Mouse (Mus musculus): ENCODE measurements around the gene Nudt22. TPM values are rescaled to one million over a fixed set of nuclear protein-coding genes. Genes with fewer than 3 reads are reported as not detected.

The Nudt22 gene
- polyA plus RNA-seq (2014; fragmentation: Nextera tagmentation; extraction: Ambion mirVana), result 14.4 and 19.5 TPM in 2 replicates

DNA sequence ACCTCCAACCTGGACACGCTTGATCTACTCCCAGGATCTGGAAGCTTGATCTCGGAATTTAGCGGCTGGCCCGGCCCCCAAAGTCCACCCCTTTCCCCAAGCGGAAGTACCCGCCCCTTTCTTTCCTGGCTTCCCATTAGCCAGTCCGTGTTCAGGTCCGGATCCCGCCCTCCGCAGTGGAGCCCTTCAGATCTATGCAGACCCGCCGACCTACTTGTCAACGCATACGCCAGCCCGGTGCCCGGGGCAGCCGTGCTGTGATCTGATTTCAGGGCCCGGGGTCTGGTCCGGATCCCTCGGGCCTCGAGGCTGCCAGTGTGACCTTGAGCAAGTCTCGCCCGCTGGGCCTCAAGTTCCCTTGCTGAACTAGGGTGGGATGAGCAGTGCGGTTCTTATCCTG, at the start of gene Nudt22, which contains the start of gene Trpt1:
TSS of gene Nudt22 (minus strand) at position 112 of the 400 bp plus-strand sequence.
TSS of gene Trpt1 (plus strand) at position 126 of the 400 bp plus-strand sequence.
- Histone ChIP-seq H3K9me3 (ENCODE audit: control insufficient read depth, low read length) (no peaks in the 10 kb centered on the region), H3K4me2 (peak within 1 kb of the TSS; percentile 89), H3K27me3 (ENCODE audit: control insufficient read depth, insufficient read depth, low read length) (no peaks in the 10 kb centered on the region), H3K27ac (ENCODE audit: low read depth, low read length) (peak within 1 kb of the TSS; percentile 35; the same call in 1 of the 2 replicates), H3K36me3 (ENCODE audit: control insufficient read depth, insufficient read depth, low read length) (peaks cover 7% of the 10 kb centered on the region; the same call in 1 of the 2 replicates), H3K4me3 (ENCODE audit: low read depth, low read length) (peak within 1 kb of the TSS; percentile 54), H3K9ac (ENCODE audit: low read length) (peak within 1 kb of the TSS; percentile 75), H3K4me1 (ENCODE audit: control insufficient read depth, insufficient read depth, low read length) (peaks cover 22% of the 10 kb centered on the region)
- DNase-seq (ENCODE audit: low spot score, missing footprints) (peak; percentile 96), ATAC-seq (ENCODE audit: low FRiP score) (peak; percentile 76)
- WGBS, result 1% methylated on average over 24 of the region's 24 CpGs

DNA sequence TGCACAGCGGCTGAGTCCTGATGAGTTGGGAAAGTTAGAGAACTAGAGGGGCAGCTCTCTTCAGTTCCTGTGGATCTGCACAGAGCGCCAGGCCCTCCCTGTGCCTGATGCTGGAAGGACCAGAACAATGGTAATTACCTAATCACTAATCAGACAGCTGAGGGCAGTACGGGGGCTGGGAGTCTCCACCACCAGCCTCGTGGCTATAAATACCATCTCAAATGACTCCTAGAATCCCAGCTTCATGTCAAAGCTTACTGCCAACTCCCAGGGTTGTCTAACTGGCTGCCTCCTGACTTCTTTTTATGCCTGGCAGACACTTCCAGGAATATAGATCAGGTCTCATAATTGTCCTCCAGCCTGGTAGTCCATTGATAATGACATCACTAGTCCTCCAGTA, 48.8 kb upstream of the Nudt22 start:
- H3K36me3 ChIP-seq (ENCODE audit: control insufficient read depth, insufficient read depth, low read length), result no peaks in the 10 kb centered on the region
- DNase-seq (ENCODE audit: low spot score, missing footprints), result no peak
- no peak for ATAC-seq (ENCODE audit: low FRiP score)
- H3K4me1 ChIP-seq (ENCODE audit: control insufficient read depth, insufficient read depth, low read length), result peaks cover 5% of the 10 kb centered on the region
- no peak overlapping the region for H3K4me2 ChIP-seq
- H3K27ac ChIP-seq (ENCODE audit: low read depth, low read length), result no peak overlapping the region
- H3K9me3 ChIP-seq (ENCODE audit: control insufficient read depth, low read length), result no peaks in the 10 kb centered on the region
- no peak overlapping the region for H3K4me3 ChIP-seq (ENCODE audit: low read depth, low read length)
- H3K9ac ChIP-seq (ENCODE audit: low read length), result no peak overlapping the region
- WGBS, result 65% methylated on average over 4 of the region's 4 CpGs
- no peaks in the 10 kb centered on the region for H3K27me3 ChIP-seq (ENCODE audit: control insufficient read depth, insufficient read depth, low read length)

- Histone ChIP-seq H3K9ac (ENCODE audit: low read length) (no peak overlapping the region), H3K4me2 (no peak overlapping the region), H3K27ac (ENCODE audit: low read depth, low read length) (no peak overlapping the region), H3K27me3 (ENCODE audit: control insufficient read depth, insufficient read depth, low read length) (no peaks in the 10 kb centered on the region), H3K4me1 (ENCODE audit: control insufficient read depth, insufficient read depth, low read length) (peaks cover 5% of the 10 kb centered on the region), H3K4me3 (ENCODE audit: low read depth, low read length) (no peak overlapping the region), H3K9me3 (ENCODE audit: control insufficient read depth, low read length) (no peaks in the 10 kb centered on the region), H3K36me3 (ENCODE audit: control insufficient read depth, insufficient read depth, low read length) (no peaks in the 10 kb centered on the region)
- no peak for ATAC-seq (ENCODE audit: low FRiP score)
- no peak for DNase-seq (ENCODE audit: low spot score, missing footprints)
- WGBS, result 73% methylated on average over 4 of the region's 4 CpGs
Observed at GRCm38 (mm10) chr19:7044279-7044678, 48.4 kb upstream of the Nudt22 start.

- 89% methylated on average over 2 of the region's 2 CpGs for WGBS
- Histone ChIP-seq H3K27me3 (ENCODE audit: control insufficient read depth, insufficient read depth, low read length) (no peaks in the 10 kb centered on the region), H3K27ac (ENCODE audit: low read depth, low read length) (no peak overlapping the region), H3K36me3 (ENCODE audit: control insufficient read depth, insufficient read depth, low read length) (no peaks in the 10 kb centered on the region), H3K9me3 (ENCODE audit: control insufficient read depth, low read length) (no peaks in the 10 kb centered on the region), H3K9ac (ENCODE audit: low read length) (no peak overlapping the region), H3K4me3 (ENCODE audit: low read depth, low read length) (no peak overlapping the region), H3K4me1 (ENCODE audit: control insufficient read depth, insufficient read depth, low read length) (peaks cover 22% of the 10 kb centered on the region), H3K4me2 (no peak overlapping the region)
- ATAC-seq (ENCODE audit: low FRiP score), result no peak
- no peak for DNase-seq (ENCODE audit: low spot score, missing footprints)
Observed at GRCm38 (mm10) chr19:7041171-7041570, 45.3 kb upstream of the Nudt22 start.

DNA sequence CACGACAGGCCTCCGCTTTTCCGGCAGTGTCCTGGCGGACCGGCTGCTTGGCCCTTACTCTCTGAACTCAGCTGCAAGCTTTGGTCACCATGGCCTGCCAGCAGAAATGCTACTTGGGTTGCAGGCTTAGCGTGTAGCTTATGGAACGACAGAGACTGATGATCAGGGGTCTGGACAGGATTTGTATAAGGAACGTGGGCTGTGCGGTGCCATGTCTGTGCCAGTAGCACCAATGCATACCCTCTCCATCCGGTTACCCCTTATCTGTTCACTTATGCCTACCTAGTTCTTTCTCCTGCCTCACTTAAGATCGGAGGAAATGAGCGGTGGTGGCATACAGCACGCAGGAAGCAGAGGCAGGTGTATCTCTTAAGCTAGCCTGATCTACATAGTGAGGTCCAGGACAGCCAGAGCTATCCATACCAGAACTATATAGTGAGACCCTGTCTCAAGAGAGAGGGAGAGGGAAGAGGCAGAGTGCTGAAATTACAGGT, 44.8 kb upstream of the Nudt22 start:
- DNase-seq (ENCODE audit: low spot score, missing footprints), result no peak
- 28% methylated on average over 13 of the region's 13 CpGs for WGBS
- Histone ChIP-seq H3K4me2 (peak overlapping the region; percentile 72), H3K27ac (ENCODE audit: low read depth, low read length) (peak overlapping the region; percentile 89), H3K4me1 (ENCODE audit: control insufficient read depth, insufficient read depth, low read length) (peaks cover 22% of the 10 kb centered on the region), H3K4me3 (ENCODE audit: low read depth, low read length) (peak overlapping the region; percentile 45), H3K9ac (ENCODE audit: low read length) (peak overlapping the region; percentile 83), H3K9me3 (ENCODE audit: control insufficient read depth, low read length) (no peaks in the 10 kb centered on the region), H3K36me3 (ENCODE audit: control insufficient read depth, insufficient read depth, low read length) (peaks cover under 1% of the 10 kb centered on the region; the same call in 1 of the 2 replicates), H3K27me3 (ENCODE audit: control insufficient read depth, insufficient read depth, low read length) (no peaks in the 10 kb centered on the region)
- no peak for ATAC-seq (ENCODE audit: low FRiP score)

DNA sequence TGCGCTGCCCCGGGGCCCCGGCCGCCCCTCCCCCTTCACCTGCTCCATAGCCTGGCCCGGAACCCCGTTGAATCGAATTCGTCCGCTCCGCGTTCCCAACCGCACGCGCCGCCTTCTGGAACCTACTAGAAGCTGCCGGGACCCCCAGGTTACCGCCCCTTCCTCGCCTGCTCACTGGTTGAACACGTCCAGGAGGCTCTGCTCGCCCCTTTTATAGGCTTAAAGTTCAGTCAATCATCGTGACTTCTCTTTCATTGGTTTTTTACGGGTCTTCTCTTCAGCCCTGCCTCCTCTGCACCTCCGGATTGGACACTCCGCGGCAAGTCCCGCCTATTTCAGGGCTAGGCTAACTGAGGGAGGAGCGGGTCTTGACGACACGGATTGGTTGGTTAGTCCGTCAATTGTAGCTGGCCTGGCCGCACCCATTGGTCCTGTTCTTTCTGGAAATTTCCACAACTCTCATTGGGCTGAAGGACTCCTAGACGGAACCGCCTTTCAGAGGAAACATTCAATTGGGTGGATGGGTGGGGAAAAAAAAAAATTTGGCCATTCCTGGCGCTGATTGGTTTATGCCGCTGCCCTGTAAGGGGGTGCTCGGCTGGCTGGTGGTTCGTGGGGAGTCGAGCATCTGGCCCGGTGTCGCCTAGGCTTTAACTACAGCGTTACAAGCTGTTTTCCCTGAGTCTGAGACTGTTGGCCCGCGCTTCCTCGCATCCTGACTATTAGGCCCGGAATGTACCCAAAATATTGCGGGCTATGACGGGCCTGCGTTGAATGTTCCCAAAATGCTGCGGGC, 44.1 kb upstream of the Nudt22 start, which contains the start of gene Stip1:
TSS of gene Stip1 (minus strand) at position 127 of the 796 bp plus-strand sequence.
- peak within 1 kb of the TSS; percentile 92 for H3K4me3 ChIP-seq (ENCODE audit: low read depth, low read length)
- H3K27ac ChIP-seq (ENCODE audit: low read depth, low read length), result peak within 1 kb of the TSS; percentile 89
- H3K9ac ChIP-seq (ENCODE audit: low read length), result peak within 1 kb of the TSS; percentile 93
- H3K4me1 ChIP-seq (ENCODE audit: control insufficient read depth, insufficient read depth, low read length), result peaks cover 22% of the 10 kb centered on the region
- H3K4me2 ChIP-seq, result peak within 1 kb of the TSS; percentile 87
- no peaks in the 10 kb centered on the region for H3K27me3 ChIP-seq (ENCODE audit: control insufficient read depth, insufficient read depth, low read length)
- H3K36me3 ChIP-seq (ENCODE audit: control insufficient read depth, insufficient read depth, low read length), result peaks cover 5% of the 10 kb centered on the region
- WGBS, result under 1% methylated on average over 45 of the region's 49 CpGs
- no peaks in the 10 kb centered on the region for H3K9me3 ChIP-seq (ENCODE audit: control insufficient read depth, low read length)
- ATAC-seq (ENCODE audit: low FRiP score) (peak; percentile 99), DNase-seq (ENCODE audit: low spot score, missing footprints) (peak; percentile 100)

DNA sequence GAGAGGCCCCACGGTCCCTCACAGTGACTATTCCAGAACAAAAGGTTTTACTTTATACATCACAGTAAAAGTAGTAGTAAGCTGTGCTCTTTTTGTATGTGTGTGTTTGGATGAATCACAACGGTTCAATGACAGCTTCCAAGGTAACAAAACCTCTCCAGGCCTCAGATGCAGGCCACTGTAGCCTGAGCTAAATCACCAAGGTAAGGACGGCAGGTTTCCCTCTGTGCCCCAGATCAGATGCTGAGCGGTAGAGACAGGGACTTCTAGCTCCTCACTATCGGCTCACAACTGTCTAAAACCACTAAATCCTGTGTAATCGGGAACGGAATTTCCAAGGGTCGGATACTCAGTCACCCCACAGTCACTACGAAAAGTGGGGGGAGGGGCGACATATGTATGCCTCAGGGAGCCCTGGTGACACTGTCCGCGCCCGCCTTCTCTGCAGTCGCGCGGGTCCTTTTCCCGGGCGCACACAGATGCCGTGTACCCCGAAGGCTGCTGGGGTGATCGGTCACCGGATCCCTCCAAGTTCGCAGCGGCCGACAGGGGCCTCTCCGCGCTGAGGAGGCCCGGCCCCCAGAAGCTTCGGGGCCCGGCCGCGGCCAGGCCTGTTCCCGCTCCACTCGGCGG, 43.3 kb upstream of the Nudt22 start:
- H3K27me3 ChIP-seq (ENCODE audit: control insufficient read depth, insufficient read depth, low read length), result no peaks in the 10 kb centered on the region
- peak overlapping the region; percentile 93 for H3K9ac ChIP-seq (ENCODE audit: low read length)
- H3K9me3 ChIP-seq (ENCODE audit: control insufficient read depth, low read length), result no peaks in the 10 kb centered on the region
- no peak for ATAC-seq (ENCODE audit: low FRiP score)
- H3K4me2 ChIP-seq, result peak overlapping the region; percentile 87
- peaks cover 22% of the 10 kb centered on the region for H3K4me1 ChIP-seq (ENCODE audit: control insufficient read depth, insufficient read depth, low read length)
- 2% methylated on average over 35 of the region's 35 CpGs for WGBS
- peak overlapping the region; percentile 92 for H3K4me3 ChIP-seq (ENCODE audit: low read depth, low read length)
- peaks cover 9% of the 10 kb centered on the region for H3K36me3 ChIP-seq (ENCODE audit: control insufficient read depth, insufficient read depth, low read length)
- no peak for DNase-seq (ENCODE audit: low spot score, missing footprints)
- H3K27ac ChIP-seq (ENCODE audit: low read depth, low read length), result peak overlapping the region; percentile 87

DNA sequence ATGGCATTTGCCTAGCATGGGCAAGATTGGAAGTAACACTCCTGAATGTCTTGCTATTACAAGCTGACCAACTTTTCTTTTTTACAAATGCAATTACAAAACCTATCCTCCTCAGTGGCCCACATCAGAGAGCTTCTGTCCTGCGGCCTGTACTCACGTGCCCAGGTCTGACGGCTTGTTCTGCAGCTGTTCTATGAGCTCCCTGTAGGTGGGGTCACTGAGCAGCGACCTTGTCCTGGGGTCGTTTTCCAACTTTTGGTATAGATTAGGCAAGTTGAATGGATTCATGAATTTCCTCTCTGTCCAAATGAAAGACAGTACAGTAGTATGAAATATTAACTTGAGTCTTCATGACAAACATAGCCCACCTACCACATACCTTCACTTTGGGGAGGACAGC, 38.1 kb upstream of the Nudt22 start:
- Histone ChIP-seq H3K9me3 (ENCODE audit: control insufficient read depth, low read length) (no peaks in the 10 kb centered on the region), H3K36me3 (ENCODE audit: control insufficient read depth, insufficient read depth, low read length) (peaks cover 42% of the 10 kb centered on the region), H3K27me3 (ENCODE audit: control insufficient read depth, insufficient read depth, low read length) (no peaks in the 10 kb centered on the region), H3K9ac (ENCODE audit: low read length) (no peak overlapping the region), H3K4me2 (no peak overlapping the region), H3K27ac (ENCODE audit: low read depth, low read length) (no peak overlapping the region), H3K4me3 (ENCODE audit: low read depth, low read length) (no peak overlapping the region), H3K4me1 (ENCODE audit: control insufficient read depth, insufficient read depth, low read length) (peaks cover 16% of the 10 kb centered on the region)
- ATAC-seq (ENCODE audit: low FRiP score) (no peak), DNase-seq (ENCODE audit: low spot score, missing footprints) (no peak)
- WGBS, result 94% methylated on average over 5 of the region's 5 CpGs

GRCm38 (mm10) chr19:7029531-7029930, 33.6 kb upstream of the Nudt22 start:
- H3K4me1 ChIP-seq (ENCODE audit: control insufficient read depth, insufficient read depth, low read length), result no peaks in the 10 kb centered on the region
- no peak overlapping the region for H3K4me2 ChIP-seq
- no peak overlapping the region for H3K27ac ChIP-seq (ENCODE audit: low read depth, low read length)
- H3K9ac ChIP-seq (ENCODE audit: low read length), result no peak overlapping the region
- H3K4me3 ChIP-seq (ENCODE audit: low read depth, low read length), result no peak overlapping the region
- DNase-seq (ENCODE audit: low spot score, missing footprints), result no peak
- H3K27me3 ChIP-seq (ENCODE audit: control insufficient read depth, insufficient read depth, low read length), result no peaks in the 10 kb centered on the region
- ATAC-seq (ENCODE audit: low FRiP score), result no peak
- WGBS, result 96% methylated on average over 5 of the region's 5 CpGs
- no peaks in the 10 kb centered on the region for H3K9me3 ChIP-seq (ENCODE audit: control insufficient read depth, low read length)
- peaks cover 64% of the 10 kb centered on the region for H3K36me3 ChIP-seq (ENCODE audit: control insufficient read depth, insufficient read depth, low read length)
